Mouse (Mus musculus): ENCODE measurements around the gene Gpr162. TPM values are rescaled to one million over a fixed set of nuclear protein-coding genes. Genes with fewer than 3 reads are reported as not detected.

Gpr162 gene
- total and polyA plus RNA-seq, 3 experiments, result 0.48 to 2.0 (median 1.7) TPM

- no peak for TF ChIP-seq USF1 (IDR thresholded peaks at IDR 0.05; ENCODE audit: low read depth, low read length)
- no peak for TF ChIP-seq TBP (conservative IDR thresholded peaks at IDR 0.05; ENCODE audit: low read depth, low read length)
- TF ChIP-seq PAX5 (IDR thresholded peaks at IDR 0.05; ENCODE audit: low read length), result no peak
- no peak for TF ChIP-seq MYC (IDR thresholded peaks at IDR 0.05; ENCODE audit: low read depth, low read length)
- no peak for TF ChIP-seq NELFE (IDR thresholded peaks at IDR 0.05; ENCODE audit: low read depth, low read length)
- no peak for TF ChIP-seq CHD2 (IDR thresholded peaks at IDR 0.05; ENCODE audit: low read length)
- no peak for TF ChIP-seq TCF12 (IDR thresholded peaks at IDR 0.05; ENCODE audit: low read depth, low read length)
- no peak for TF ChIP-seq MAFK (IDR thresholded peaks at IDR 0.05; ENCODE audit: insufficient replicate concordance, low read length)
- TF ChIP-seq SIN3A (IDR thresholded peaks at IDR 0.05; ENCODE audit: low read length), result no peak
- no peak for TF ChIP-seq ETS1 (conservative IDR thresholded peaks at IDR 0.05; ENCODE audit: low read depth, low read length)
- in situ Hi-C loops (cut with MboI; ENCODE audit: low pct_ligation_motif_present, low pct_unique_long_range_greater_than_20kb, low sequenced_read_pairs) (no loop called here), dilution Hi-C loops (cut with MboI; ENCODE audit: extremely low pct_ligation_motif_present, extremely low pct_unique_long_range_greater_than_20kb, low sequenced_read_pairs) (no loop called here)
- DNase-seq (ENCODE audit: extremely low read depth), result no peak
- Histone ChIP-seq H3K4me1 (ENCODE audit: control insufficient read depth in 1 of 2, insufficient read depth in 2 of 2) (peaks cover 2 to 24% of the 10 kb centered on the region in 2 experiments; a peak in 3 of 4 replicates), H3K4me3 (replicated peaks in 1 of 3; ENCODE audit: low read depth in 2 of 3, low read length in 2 of 3, poor library complexity in 1 of 3) (no peak within 1 kb of the TSS), H3K27me3 (replicated peaks) (no peaks in the 10 kb centered on the region), H3K4me2 (ENCODE audit: insufficient read depth, low read depth, poor library complexity, severe bottlenecking) (no peak within 1 kb of the TSS), H3K9ac (ENCODE audit: insufficient read depth, low read depth) (no peak within 1 kb of the TSS), H3K27ac (ENCODE audit: insufficient read depth, low read depth) (no peak within 1 kb of the TSS), H3K36me3 (replicated peaks in 1 of 2; ENCODE audit: control insufficient read depth in 1 of 2, insufficient read depth in 1 of 2, low read length in 1 of 2) (no peaks in the 10 kb centered on the region), H3K9me3 (replicated peaks; ENCODE audit: low read length) (peaks cover 3% of the 10 kb centered on the region), H3K79me2 (replicated peaks; ENCODE audit: control insufficient read depth, extremely low read depth, insufficient read depth, poor library complexity, severe bottlenecking) (no peaks in the 10 kb centered on the region)
Observed at GRCm38 (mm10) chr6:124887986-124888385, 24.2 kb upstream of the Gpr162 start, which contains the start of gene Cd4. Gene Cd4 (minus strand): TSS chr6:124888221.

GRCm38 (mm10) chr6:124885956-124886381, 22.2 kb upstream of the Gpr162 start:
- DNase-seq (ENCODE audit: extremely low read depth), result no peak
- H3K27ac ChIP-seq (ENCODE audit: insufficient read depth, low read depth), result no peak overlapping the region
- no peak overlapping the region for H3K4me3 ChIP-seq (replicated peaks in 1 of 3; ENCODE audit: low read depth in 2 of 3, low read length in 2 of 3, poor library complexity in 1 of 3)
- TF ChIP-seq MXI1 (IDR thresholded peaks at IDR 0.05; ENCODE audit: low read depth, low read length) (no peak), USF2 (conservative IDR thresholded peaks at IDR 0.05; ENCODE audit: low read depth, low read length) (no peak), KAT2A (IDR thresholded peaks at IDR 0.05; ENCODE audit: insufficient replicate concordance, low read length) (no peak), ZMIZ1 (IDR thresholded peaks at IDR 0.05; ENCODE audit: low read depth, low read length) (no peak), SIN3A (IDR thresholded peaks at IDR 0.05; ENCODE audit: low read length) (no peak), ETS1 (conservative IDR thresholded peaks at IDR 0.05; ENCODE audit: low read depth, low read length) (no peak), ZC3H11A (IDR thresholded peaks at IDR 0.05; ENCODE audit: low read depth, low read length) (no peak), MAX (IDR thresholded peaks at IDR 0.05; ENCODE audit: low read length) (no peak), BHLHE40 (IDR thresholded peaks at IDR 0.05; ENCODE audit: low read depth, low read length) (no peak), RAD21 (IDR thresholded peaks at IDR 0.05; ENCODE audit: low read depth, low read length) (no peak), ELF1 (IDR thresholded peaks at IDR 0.05; ENCODE audit: low read depth, low read length) (no peak), MYC (IDR thresholded peaks at IDR 0.05; ENCODE audit: low read depth, low read length) (no peak), POLR2A (IDR thresholded peaks at IDR 0.05; ENCODE audit: low read depth, low read length) (no peak), JUND (conservative IDR thresholded peaks at IDR 0.05; ENCODE audit: low read depth, low read length) (no peak), PAX5 (IDR thresholded peaks at IDR 0.05; ENCODE audit: low read length) (no peak), RCOR1 (conservative IDR thresholded peaks at IDR 0.05; ENCODE audit: low read depth, low read length) (no peak), CHD1 (IDR thresholded peaks at IDR 0.05; ENCODE audit: low read depth, low read length) (no peak), EP300 (IDR thresholded peaks at IDR 0.05; ENCODE audit: low read length) (no peak), SMC3 (IDR thresholded peaks at IDR 0.05; ENCODE audit: low read depth, low read length) (no peak), USF1 (IDR thresholded peaks at IDR 0.05; ENCODE audit: low read depth, low read length) (no peak)
- in situ Hi-C loops (cut with MboI; ENCODE audit: low pct_ligation_motif_present, low pct_unique_long_range_greater_than_20kb, low sequenced_read_pairs), result no loop called here
- H3K79me2 ChIP-seq (replicated peaks; ENCODE audit: control insufficient read depth, extremely low read depth, insufficient read depth, poor library complexity, severe bottlenecking), result no peaks in the 10 kb centered on the region
- no peak overlapping the region for H3K9ac ChIP-seq (ENCODE audit: insufficient read depth, low read depth)
- peaks cover 3% of the 10 kb centered on the region for H3K9me3 ChIP-seq (replicated peaks; ENCODE audit: low read length)
- H3K27me3 ChIP-seq (replicated peaks), result no peaks in the 10 kb centered on the region
- no peak overlapping the region for H3K4me2 ChIP-seq (ENCODE audit: insufficient read depth, low read depth, poor library complexity, severe bottlenecking)
- dilution Hi-C loops (cut with MboI; ENCODE audit: extremely low pct_ligation_motif_present, extremely low pct_unique_long_range_greater_than_20kb, low sequenced_read_pairs), result no loop called here
- no peaks in the 10 kb centered on the region for H3K36me3 ChIP-seq (replicated peaks in 1 of 2; ENCODE audit: control insufficient read depth in 1 of 2, insufficient read depth in 1 of 2, low read length in 1 of 2)
- peaks cover 2 to 10% of the 10 kb centered on the region in 2 experiments; a peak in 3 of 4 replicates for H3K4me1 ChIP-seq (ENCODE audit: control insufficient read depth in 1 of 2, insufficient read depth in 2 of 2)
